Mouse (Mus musculus): ENCODE data around the gene 9230113P08Rik.
"Not testable (repeated sequence)": the region's sequence is repeated elsewhere in the genome, so short reads cannot be mapped to it uniquely, and the experiment has no call there.

9230113P08Rik gene

DNA sequence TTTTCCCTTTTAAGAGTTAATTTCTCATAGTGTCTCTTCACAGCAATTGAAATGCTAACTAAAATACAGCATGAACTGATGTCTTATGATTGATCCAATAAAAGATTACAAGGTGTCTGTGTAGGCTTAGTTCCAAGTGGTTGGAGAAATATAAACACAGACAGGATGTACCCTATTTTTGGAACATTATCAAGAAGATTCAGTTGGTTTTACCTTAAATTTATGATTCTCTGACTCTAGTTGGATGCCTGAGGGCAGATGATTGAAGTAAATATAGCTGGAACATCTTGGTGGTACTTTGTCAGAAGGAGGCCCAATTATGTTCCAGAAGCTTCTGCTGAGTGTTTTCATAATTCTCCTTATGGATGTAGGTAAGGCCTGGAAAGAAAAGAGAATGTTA is at the start of gene 9230113P08Rik:
Gene 9230113P08Rik (plus strand): TSS at position 301 of the 400 bp plus-strand sequence.
- not testable (repeated sequence) for DNase-seq (ENCODE audit: low read depth)

DNA sequence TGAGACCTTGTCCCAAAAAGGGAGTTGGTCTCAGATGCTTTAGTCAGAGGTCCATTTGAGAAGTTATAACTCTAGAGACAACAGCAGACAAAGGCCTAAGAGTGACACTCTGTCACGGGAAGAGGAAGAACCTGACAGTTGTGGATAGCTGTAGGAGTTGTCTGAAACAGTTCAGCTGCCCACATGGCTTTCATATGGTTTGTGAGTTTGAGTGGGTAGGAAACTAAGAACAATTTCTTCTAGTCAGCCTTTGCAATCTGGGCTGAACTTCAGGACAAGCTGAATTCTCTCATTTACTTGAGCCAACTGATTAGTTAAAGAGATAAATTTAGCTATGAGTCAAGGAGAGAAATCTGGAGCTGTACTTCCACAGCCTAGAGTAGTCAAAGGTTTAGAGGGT is 15.1 kb upstream of the 9230113P08Rik start:
- DNase-seq (ENCODE audit: low read depth): not testable (repeated sequence)

DNA sequence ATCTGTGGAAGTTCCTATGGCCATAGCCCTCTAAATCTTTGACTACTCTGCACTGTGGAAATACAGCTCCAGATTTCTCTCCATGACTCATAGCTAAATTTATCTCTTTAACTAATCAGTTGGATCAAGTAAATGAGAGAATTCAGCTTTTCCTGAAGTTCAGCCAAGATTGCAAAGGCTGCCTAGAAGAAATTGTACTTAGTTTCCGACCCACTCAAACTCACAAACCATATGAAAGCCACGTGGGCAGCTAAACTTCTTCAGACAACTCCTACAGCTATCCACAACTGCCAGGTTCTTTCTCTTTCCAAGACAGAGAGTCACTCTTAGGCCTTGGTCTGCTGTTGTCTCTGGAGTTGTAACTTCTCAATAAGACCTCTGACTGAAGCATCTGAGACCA is 3.7 kb upstream of the 9230113P08Rik start:
- no peak for DNase-seq (ENCODE audit: low read depth)

DNA sequence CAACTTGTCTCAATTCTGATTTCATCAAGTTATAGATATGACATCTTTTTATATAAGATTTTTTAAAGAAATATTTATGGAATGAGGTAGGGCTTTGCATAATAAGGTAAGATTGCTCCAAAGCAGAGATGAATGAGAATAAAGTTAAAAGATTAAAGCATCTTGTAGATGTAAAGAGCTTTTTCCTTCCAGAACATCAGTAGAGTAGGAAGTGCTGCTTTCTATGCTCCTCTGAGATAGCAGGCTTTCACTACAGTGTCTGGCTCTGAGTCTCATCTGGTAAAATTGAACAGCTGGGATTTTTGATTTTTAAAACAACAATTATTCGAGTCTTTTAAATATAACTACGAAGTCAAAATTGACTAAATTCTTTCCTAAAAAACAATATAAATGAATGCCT is 22.6 kb downstream of the 9230113P08Rik start:
- no peak for DNase-seq (ENCODE audit: low read depth)

Measured in induced T-regulatory cell, adult 2 months (primary cell).